Mouse (Mus musculus) liver, postnatal 0 days (tissue): ENCODE data around the gene Gm20390.

Source experiments
- CTCF ChIP-seq: sonication (generic); IDR thresholded peaks from 2 replicates; pipeline ENCODE4 v1.5.1; 2016; ENCODE audit warnings: antibody characterized with exemption, low read depth
- EP300 ChIP-seq: IDR thresholded peaks from 2 replicates; pipeline ENCODE4 v1.6.1; 2016; ENCODE audit warnings: antibody characterized with exemption, low read depth, mild to moderate bottlenecking

GRCm38 (mm10) chr11:93965391-93965790 lies 2.7 kb downstream of the Gm20390 start:
- TF ChIP-seq CTCF (no peak), EP300 (no peak)
